Mouse (Mus musculus) forebrain, embryonic 11.5 days (tissue): ENCODE results near the gene Cadps2. TPM values are rescaled to one million over a fixed set of nuclear protein-coding genes. Genes with fewer than 3 reads are reported as not detected.

Experiments
- ATAC-seq: fragments of 200-750 bp; cut with Nextera tagmentation; replicated peaks from 2 replicates; pipeline ENCODE4 v1.8.0; 2017; ENCODE audit warnings: moderate TSS enrichment; ENCODE audit not compliant: low FRiP score
- DNase-seq: peaks from one replicate; pipeline ENCODE4 v3.0.0-alpha.2; 2017; ENCODE audit warnings: low spot score
- H3K27ac ChIP-seq: fragments of 300-500 bp; sonication (generic); 2 replicates; pipeline ENCODE4 v1.5.1; 2014; ENCODE audit warnings: low read depth, low read length
- H3K27me3 ChIP-seq: fragments of 300-500 bp; sonication (generic); 2 replicates; pipeline ENCODE4 v1.6.1; 2014; ENCODE audit warnings: mild to moderate bottlenecking, low read length, mixed read lengths; ENCODE audit not compliant: control insufficient read depth, insufficient read depth
- H3K36me3 ChIP-seq: fragments of 300-500 bp; sonication (generic); 2 replicates; pipeline ENCODE4 v1.6.1; 2014; ENCODE audit warnings: mild to moderate bottlenecking, low read length, moderate library complexity, mixed read lengths; ENCODE audit not compliant: control insufficient read depth, insufficient read depth
- H3K4me1 ChIP-seq: fragments of 300-500 bp; sonication (generic); replicated peaks from 2 replicates; pipeline ENCODE4 v1.6.1; 2014; ENCODE audit warnings: low read length, mixed read lengths; ENCODE audit not compliant: control insufficient read depth, insufficient read depth
- H3K4me2 ChIP-seq: fragments of 300-500 bp; sonication (generic); 2 replicates; pipeline ENCODE4 v1.6.1; 2014; ENCODE audit warnings: low read depth, mild to moderate bottlenecking, low read length, moderate library complexity, mixed read lengths; ENCODE audit not compliant: severe bottlenecking
- H3K4me3 ChIP-seq: fragments of 300-500 bp; sonication (generic); 2 replicates; pipeline ENCODE4 v1.5.1; 2014; ENCODE audit warnings: low read depth, low read length
- H3K9ac ChIP-seq: fragments of 300-500 bp; sonication (generic); 2 replicates; pipeline ENCODE4 v1.6.1; 2014; ENCODE audit warnings: low read length
- H3K9me3 ChIP-seq: fragments of 300-500 bp; sonication (generic); 2 replicates; pipeline ENCODE4 v1.6.1; 2016; ENCODE audit warnings: low read length, mixed read lengths; ENCODE audit not compliant: control insufficient read depth
- WGBS: fragments of 180-500 bp; shearing (Covaris S2); extraction: QIAGEN DNeasy Blood & Tissue Kit; methylation state at CpG from one replicate; pipeline ENCODE4 v1.1.7; 2014; 5-methylcytosine and 5-hydroxymethylcytosine counted together
- polyA plus RNA-seq: library from polyadenylated mRNA; unstranded; fragments of >200 nt; fragmentation: Nextera tagmentation; extraction: Ambion mirVana; gene quantifications from 2 replicates; pipeline ENCODE4 v1.2.1, GENCODE M21; 2014

Cadps2 gene
- polyA plus RNA-seq, 1 experiment from 2014 or later: 3.8 TPM

DNA sequence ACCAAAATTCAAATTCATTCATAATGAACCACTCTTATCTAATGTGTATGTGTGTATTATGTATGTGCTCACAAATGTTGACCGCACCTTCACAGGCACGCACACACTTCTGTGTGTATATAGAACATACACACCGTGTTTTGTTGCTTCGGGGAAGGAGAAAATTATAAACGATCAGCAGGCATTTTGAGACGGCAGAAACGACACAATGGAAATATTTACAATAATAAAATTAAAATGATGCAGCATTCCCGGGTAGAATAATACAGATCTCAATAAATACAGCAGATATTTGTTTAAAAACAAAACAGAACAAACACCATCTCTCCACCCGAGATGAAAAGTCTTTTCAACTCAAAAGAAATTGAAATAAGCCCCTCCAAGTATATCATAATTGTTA lies 594.1 kb downstream of the Cadps2 start:
- no peak for DNase-seq
- Histone ChIP-seq H3K27ac (no peak overlapping the region), H3K36me3 (no peaks in the 10 kb centered on the region), H3K9me3 (no peaks in the 10 kb centered on the region), H3K4me3 (peak overlapping the region; percentile 66), H3K4me2 (peak overlapping the region; percentile 75), H3K27me3 (peaks cover 20% of the 10 kb centered on the region), H3K9ac (peak overlapping the region; percentile 91), H3K4me1 (peaks cover 12% of the 10 kb centered on the region; the same call in 1 of the 2 replicates)
- no peak for ATAC-seq
- whole genome bisulfite sequencing: 12% methylated on average over 9 of the region's 9 CpGs

DNA sequence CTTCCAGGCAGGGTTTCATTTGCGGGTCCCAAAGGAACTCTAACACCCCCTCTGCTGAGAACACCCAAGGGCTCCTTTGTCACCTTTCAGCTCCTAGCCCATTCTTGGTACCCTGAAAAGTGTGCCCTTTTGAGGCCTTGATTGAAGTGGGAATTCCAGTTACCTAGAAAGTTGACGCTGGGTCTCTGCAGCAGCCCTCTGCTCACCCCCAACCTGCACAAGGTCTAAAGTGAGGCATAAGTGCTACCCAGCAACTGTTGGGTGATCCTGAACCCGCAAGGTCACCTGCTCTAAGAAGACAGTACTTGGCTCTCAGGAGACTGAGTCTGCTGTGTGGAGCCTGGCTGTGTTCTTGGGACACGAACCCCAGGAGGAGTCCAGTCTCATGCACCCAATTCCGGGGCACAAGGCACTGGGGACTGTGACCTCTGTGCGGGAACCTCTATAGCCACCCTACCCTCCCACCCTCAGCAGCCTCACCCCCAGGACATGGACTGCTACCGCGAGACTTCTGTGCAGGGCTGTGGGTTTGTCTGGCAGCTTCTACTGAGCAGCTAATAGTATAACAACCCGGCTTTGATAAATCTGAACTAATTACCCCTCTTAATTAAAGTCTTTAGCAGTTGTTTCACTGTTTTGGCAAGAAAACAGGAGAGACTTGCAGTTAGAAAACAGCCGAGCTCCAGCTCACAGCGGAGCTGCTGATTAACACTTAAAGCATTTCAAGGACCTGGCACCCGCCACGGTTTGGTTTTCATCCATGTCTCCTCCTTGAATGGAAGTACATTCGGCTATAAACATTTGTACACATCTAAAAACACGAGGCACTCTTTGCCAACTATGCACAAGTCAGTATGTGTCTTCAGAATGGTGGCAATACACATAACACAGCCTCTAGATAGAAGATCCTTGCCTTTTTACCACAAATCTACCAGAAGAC lies 595.1 kb downstream of the Cadps2 start:
- peaks cover 12% of the 10 kb centered on the region; the same call in 1 of the 2 replicates for H3K4me1 ChIP-seq

More for the DNA sequence above, 595.1 kb downstream of the Cadps2 start:
- peak overlapping the region; percentile 13; the same call in 1 of the 2 replicates for H3K9ac ChIP-seq
- no peak overlapping the region for H3K27ac ChIP-seq
- DNase-seq (peak; percentile 68), ATAC-seq (peak; percentile 45)
- WGBS: 2% methylated on average over 15 of the region's 15 CpGs
- H3K27me3 ChIP-seq: peaks cover 18% of the 10 kb centered on the region
- no peaks in the 10 kb centered on the region for H3K36me3 ChIP-seq
- H3K9me3 ChIP-seq: no peaks in the 10 kb centered on the region
- H3K4me2 ChIP-seq: peak overlapping the region; percentile 75
- H3K4me3 ChIP-seq: peak overlapping the region; percentile 21; the same call in 1 of the 2 replicates

Other genes starting within 250 kb of the Cadps2 start
- gene Rnf133, start 189.1 kb downstream of the Cadps2 start, polyA plus RNA-seq: not detected in 2 replicates
- not detected in 2 replicates for gene Rnf148, start 184.3 kb downstream of the Cadps2 start, polyA plus RNA-seq
- not detected in 2 replicates for gene Tas2r118, start 130.6 kb upstream of the Cadps2 start, polyA plus RNA-seq